Mouse (Mus musculus): ENCODE data around the gene Tent4a.

Tent4a gene

DNA sequence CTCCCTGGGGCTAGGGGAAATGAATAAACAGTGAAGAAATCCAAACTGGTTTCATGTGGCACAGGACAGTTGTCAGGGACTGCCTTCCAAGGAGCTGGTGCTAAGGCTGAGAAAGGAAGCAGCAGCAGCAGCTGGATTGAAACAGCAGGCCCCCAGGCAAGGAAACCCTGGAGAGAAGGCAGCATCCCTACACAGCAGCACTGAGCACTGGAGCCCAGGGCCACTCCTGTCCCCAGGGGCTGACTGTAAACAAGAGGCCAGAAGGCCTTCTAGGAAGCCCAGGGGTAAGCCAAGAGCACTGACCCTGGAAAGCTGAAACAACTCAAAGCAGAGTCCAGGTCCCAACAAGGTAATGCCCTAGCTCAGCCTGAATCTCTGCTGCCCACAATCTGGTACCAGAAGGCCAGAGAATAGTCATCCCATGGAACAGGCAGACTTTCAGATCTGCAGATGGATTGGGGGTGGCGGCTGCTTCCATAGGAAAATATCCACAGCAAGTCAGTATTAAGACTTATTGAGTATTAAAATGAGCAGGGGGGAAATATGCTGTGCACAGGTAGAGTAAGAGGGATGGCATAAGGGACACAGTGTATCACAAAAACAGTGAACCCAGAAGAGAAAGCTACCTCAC is 12.1 kb downstream of the Tent4a start:
- DNase-seq (ENCODE audit: low spot score in 2 of 2), result no peak

DNA sequence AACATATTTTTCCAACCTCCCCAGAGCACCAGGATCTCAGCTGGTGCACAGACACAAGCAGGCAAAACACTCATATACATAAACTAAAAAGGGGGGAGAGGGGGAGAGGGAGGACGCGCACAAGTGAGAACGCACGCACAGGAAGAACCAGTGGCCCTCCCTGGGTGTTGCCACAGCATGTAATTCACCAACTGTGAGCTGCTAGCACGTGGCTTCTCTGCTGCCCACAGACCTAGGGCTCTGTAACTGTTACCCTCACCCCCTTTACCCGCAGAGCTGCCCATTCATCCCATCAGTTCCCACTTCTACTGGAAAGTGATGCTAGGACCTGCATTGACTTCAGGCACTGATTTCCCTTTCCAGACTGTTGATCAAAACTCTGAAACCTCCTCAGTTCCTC is 15.3 kb downstream of the Tent4a start:
- DNase-seq (ENCODE audit: low spot score in 2 of 2), result no peak

DNA sequence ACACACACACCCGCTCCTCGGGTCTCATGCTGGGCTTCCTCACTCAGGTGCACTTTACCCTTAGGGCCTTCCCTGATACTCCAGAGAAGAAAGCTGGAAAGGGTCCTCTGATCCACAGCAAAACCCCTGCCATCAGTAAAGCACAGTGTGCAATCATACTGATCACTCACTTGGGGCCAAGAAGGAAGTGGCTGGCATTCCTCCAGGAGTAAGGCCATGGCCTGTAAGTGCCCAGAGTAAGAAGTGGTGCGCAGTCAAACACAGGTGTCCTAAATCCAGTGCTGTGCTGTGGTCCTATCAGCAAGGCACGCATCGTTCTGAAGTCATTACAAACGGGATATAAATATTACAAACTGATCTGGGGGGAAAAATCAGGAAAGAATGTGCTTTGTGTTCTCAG is 17.0 kb downstream of the Tent4a start:
- no peak for DNase-seq (ENCODE audit: low spot score in 2 of 2)

DNA sequence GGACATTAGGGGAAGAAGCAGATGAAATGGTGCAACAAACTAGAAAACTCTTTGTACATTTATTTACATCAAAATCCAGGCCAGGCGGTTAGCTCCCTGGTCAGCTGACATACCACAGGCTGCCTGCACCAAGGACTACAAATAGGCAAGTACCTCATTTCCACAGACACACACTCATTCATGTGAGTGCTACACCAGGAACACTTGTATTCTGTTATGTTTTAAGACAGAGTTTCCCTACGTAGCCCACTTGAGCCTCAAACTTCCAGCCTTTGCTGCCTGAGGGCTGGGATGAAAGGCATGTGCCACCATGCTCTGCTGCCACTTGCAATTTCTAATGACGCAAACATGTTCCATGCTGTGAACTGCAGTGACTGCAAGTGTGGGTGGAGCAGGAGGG is 19.3 kb downstream of the Tent4a start:
- no peak for DNase-seq (ENCODE audit: low spot score in 2 of 2)

DNA sequence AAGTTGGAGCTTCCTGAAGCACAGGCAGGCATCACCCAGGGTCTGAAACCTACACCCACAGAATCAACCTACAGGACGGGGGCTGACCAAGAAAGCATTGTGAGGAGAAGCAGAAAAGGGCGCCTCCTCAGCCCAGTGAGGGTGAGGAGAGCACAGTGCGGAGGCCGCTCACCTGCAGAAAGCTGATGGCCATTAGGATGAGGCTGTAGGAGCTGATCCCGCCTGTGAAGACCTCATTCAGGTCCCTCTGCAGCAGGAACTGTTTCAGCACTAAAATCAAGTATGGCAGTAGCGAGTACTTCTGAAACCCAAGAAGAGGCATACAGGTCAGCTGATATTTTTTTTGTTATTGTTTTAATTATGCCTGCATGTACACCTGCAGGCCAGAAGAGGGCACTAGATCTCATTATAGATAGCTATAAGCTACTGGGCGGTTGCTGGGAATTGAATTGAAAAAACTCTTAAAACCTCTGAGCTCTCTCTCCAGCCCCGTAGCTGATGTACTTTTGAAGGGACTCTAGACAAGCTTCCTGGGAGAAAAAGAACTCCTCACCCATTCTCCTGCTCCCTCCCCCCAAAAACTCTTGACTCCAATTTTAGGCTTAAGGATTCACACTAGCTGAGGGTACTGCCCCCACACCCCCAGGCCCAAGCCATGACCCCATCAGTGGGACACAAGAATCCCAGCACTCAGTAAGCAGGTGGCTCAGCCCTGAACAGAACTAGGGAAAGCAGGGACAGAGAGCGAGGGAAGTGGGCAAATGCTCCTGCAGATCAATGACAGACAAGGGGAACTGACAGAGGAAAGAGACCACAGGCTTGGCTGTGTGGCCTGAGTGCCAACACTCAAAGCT is 24.8 kb downstream of the Tent4a start:
- peak; percentile 26 to 40 for DNase-seq (ENCODE audit: low spot score in 2 of 2)

DNA sequence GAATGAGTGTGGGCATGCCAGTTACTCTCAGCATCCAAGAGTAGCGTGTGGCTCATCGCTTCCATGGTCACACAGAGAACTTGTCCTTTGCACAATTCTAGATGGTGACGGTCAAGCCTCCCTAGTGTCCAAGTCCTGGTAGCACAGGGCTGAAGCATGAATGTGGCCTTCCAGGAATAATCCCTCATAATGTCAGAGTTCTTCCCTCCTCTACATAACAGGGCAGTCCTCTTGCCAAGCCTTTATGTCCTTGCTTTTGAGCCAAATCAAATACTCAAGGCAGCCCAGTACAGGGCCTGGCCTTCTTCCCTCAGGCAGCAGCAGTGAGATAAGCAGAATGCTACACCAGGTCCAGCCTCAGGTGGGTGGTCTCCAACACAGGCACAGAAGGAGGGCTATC is 26.8 kb downstream of the Tent4a start:
- DNase-seq (ENCODE audit: low spot score in 2 of 2), result no peak

DNA sequence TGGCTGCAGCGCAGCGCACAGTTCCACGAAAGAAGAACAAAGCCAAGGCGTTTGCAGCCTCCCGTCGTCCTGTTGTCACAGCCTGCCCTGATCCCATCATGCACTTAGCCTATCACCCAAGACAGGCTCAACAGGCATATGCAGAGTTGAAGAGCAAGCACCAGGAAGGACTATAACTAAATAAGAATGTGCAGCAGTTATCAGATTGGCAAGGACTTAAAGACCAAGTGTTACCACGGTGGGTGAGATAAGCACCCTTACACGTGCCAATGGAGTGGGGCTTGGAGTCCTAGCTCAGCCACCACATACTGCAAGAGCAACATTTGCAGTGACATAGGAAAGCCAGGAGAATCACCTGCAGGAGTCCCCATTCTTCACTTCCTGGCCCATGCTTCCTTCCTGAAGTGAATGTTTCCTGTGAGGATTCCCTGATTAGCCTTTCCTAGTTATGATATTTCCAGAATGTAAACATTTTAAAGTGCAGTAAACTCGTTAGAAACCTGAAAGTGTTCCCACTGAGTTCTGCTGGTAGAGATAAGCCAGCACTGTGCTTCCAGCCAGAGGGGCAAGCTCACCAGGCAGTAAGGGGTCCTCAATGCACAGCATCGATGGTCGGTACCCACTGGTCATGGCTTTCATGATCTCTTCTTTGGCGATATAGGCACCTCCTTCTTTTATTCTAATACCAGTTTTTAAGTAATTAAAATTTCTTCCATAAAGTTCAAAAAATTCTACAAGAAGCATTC is 27.9 kb downstream of the Tent4a start:
- no peak for DNase-seq (ENCODE audit: low spot score in 2 of 2)

DNA sequence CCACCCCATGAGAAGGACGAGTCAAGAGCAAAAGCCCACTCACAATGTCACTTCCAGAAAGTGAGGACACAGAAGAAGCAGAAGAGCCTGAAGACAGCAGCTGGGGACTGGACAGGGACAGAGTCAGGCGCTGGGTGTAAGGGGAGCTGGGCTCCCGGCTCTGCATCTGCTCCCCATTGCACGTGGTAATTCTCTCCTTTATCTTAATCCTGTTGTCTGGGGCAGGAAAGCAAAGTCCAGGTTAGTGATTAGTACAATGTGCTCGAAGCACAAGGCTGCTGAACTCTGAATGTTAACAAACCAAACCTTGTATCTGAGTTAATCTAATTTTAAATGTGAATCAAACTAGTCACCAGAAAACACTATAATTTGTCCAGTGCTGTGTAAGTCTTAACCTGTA is 31.6 kb downstream of the Tent4a start:
- DNase-seq (ENCODE audit: low spot score in 2 of 2), result no peak

DNA sequence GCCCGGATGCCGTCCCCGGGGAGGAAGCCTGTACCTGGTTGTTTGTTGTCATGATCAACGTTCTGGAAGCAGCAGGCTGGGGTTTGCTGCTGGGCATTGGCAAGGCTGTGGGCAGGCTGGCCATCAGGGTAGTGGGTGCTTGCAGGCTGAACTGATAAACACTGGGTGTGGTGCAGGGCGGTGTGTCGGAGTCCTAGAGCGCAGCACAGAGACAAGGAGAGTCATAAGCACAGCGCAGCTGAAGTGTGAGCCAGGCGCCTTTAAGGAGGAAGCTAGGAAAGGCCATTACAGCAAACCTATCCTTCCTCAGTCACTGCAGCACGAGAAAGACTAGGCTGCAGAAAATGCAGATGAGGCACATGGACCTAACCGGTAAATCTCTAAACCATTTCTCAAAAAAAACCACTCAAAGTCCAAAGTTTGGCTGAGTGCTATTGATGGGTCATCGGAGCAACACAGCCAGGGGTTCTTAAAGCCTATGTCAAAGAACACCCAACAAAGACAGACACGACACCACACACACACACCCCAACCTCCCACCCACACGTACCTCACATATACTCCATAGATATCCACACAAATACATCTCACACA is 32.2 kb downstream of the Tent4a start:
- DNase-seq (ENCODE audit: low spot score in 2 of 2), result no peak

DNA sequence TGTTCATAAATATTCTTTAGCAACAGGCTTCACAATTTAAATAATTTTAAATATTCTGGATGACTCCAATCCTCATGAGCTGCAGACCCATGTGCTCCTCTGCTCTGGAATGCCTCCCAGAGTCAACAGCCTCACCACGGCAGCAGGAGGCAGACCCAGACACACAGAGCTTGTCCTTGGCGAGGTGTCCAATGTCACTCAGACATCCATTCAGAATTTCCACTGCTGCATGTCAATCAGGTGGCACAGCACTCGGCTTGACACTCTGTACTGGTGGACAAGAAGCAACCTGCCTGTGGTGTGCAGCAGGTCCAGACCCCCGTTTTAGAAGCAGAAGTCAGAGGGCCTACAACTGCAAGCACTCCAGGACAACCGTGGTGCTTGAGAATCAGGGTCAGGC is 36.1 kb downstream of the Tent4a start:
- peak in 1 of 2 experiments; percentile 39 for DNase-seq (ENCODE audit: low spot score in 2 of 2)

DNA sequence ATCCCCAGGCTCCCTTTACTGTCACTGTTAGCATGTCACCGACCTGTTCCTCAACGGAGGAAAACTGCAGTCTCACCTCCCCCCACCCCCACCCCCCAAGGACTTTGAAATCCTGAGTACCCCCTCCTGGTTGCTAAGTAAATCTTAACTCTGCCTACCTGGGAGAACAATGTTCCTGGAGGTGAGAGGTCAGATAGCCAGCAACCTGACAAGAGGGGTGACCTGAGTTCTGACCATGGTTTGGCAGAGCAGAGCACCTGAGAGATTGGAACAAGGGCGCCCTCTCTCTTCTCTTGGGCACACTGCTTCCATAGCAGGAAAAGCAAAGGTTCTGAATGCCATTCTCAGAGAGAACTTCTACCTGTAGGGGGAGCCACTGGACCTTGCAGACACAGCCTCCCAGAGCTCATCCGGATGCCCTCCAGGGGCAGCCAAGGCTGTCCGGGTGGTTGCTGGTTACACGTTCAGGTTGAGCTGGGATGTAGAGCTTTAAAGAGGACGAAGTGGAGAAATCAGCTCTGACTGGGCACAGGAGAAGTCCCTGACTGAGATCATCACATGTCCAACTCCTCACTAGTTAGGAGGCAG is 41.4 kb downstream of the Tent4a start:
- DNase-seq (ENCODE audit: low spot score in 2 of 2), result peak in 1 of 2 experiments; percentile 33

DNA sequence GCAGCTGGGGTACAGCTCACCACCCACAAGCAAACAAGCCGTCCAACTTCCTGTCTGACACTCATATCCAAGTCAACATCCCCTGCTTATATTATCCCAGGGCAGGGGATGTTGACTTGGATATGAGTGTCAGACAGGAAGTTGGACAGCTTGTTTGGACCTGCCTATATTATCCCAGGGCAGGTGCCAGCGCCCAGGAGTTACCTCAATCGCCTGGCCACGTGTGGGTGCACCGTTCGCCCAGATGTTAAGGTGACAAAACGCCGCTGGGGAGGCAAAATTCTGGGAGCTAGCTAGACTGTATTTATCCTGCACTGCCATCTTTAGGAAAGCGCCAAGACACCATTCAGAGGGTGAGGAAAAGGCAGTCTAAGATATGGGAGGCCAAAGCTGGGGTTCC is 44.6 kb downstream of the Tent4a start:
- no peak for DNase-seq (ENCODE audit: low spot score in 2 of 2)

DNA sequence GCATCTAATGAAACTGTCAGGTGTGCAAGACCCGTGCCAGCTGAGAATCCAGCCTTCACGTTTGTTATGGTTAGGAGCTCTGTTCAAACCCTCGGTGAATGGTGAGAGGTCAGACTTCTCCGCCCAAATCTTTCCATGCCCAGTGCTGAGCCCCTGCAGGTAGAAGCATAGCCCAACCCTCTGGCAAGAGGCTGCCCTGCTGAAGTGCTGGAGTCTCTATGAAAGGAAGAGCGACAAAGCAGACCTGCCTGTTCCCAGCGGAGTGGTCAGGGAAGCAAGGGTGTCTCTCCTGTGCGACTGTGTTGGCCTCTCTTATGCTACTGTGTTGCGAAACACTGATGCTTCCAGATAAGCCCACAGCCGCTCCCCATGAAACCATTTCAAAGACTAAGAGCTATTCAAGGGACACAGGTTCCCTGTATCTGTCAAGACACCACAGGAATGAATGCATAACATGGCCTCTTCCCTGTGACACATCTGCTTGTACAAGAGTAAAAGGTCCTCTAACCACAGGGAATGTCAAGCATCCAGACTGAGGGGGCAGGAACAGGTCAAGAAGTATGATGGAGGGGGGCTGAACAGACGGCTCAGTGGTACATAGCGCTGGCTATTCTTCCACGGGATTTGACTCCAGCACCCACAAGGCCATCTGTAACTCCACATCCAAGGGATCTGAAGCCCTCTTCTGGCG is 45.7 kb downstream of the Tent4a start:
- no peak for DNase-seq (ENCODE audit: low spot score in 2 of 2)

DNA sequence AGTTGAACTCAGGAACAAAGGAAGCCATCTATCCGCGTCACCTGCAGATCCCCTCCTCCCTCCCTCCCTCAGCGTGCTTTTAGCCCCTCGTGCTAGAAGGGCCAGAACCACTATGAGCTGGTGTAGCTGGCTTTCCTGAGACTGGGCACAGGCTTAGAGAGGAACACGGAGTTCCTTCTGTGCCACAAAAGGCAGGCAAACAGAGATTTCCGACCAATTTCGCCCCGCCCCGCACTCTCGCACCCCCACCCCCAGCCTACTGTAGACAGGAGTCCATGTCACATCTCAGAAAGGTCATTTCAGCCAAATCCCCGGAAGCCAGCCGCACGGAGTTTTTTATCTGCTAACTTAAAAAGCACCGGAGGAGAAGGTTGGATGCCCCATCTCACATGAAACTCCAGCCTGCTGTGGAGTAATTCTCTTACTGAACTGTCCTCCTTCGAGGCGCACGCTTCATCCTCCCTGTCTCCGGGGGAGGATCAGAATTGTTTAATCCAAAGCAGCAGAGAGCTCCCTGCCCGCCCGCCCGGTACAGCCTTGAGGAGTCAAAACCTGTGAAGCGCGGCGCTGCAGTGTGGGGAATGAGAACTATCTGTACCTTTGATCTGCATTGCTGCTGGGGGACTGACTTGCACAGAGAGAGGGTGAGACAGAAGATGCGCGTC is 46.7 kb downstream of the Tent4a start:
- DNase-seq (ENCODE audit: low spot score in 2 of 2), result no peak

DNA sequence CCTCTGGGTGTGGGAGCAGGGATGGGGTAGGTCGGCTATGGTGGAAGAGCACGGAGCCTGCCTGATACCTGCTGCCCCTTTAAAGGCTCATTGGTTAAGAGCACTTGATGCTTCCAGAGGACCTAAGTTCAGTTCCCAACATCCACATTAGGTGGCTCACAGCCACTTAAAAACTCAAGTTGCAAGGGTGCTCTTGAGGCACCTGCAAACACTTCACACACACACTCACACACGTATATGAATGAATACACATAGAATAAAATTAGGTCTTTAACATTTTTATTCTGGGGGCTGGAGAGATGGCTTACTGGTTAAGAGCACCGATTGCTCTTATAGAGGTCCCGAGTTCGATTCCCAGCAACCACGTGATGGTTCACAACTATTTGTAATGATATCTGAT is 47.3 kb downstream of the Tent4a start:
- no peak for DNase-seq (ENCODE audit: low spot score in 2 of 2)

DNA sequence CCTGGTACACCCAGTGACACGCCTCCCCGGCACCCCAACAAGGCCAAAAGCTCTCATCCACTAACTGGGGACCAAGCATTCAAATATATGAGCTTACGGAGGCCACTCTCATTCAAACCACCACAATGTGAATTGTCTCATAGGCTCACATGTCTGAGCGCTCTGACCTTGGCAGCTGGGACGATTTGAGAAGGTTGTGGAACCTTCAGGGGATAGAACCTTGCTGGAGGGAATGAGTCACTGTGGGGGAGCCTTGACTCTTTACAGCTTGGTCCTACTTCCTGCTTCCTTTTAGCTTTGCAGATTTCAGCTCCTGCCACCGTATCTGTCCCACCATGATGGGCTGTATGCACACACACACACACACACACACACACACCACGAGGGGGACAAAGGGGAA is 48.6 kb downstream of the Tent4a start:
- DNase-seq (ENCODE audit: low spot score in 2 of 2), result no peak

DNA sequence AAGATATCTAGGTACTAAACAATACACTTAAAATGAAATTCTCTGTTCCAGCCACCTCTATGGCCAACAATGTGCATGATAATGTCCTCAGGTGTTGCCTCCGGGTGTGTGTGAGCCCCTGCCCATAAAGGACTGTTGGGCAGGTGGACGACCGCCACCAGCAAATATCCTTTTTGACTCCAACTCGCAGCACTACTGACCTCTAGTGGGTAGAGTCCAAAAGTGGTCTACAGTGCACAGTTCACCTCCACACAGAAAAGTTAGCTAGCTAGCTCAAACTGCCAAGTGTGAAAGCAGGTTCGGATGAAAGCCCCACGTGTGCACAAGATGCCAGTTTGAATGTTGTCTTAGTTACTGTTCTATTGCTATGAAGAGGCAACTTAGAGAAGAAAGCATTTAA is 49.1 kb downstream of the Tent4a start:
- no peak for DNase-seq (ENCODE audit: low spot score in 2 of 2)

DNA sequence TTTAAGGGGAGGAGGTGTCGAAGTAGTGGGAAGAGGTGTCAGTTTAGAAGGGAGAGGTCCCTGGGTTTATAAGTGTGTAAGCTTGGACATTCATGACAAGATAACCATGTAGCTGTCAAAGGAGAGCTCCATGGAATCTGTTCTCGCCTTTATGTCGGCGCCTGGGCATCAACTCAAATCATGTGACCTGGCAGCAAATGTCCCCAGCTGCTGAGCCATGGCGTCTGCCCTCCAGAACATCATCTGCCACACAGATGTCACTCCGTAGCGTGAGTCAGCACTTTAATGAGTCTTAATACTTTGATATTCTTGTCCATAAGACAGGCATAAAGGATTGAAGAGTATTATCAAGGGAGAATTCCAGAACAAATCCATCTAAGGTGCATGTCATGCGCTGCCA is 51.7 kb downstream of the Tent4a start:
- DNase-seq (ENCODE audit: low spot score in 2 of 2), result peak; percentile 39 to 57

DNA sequence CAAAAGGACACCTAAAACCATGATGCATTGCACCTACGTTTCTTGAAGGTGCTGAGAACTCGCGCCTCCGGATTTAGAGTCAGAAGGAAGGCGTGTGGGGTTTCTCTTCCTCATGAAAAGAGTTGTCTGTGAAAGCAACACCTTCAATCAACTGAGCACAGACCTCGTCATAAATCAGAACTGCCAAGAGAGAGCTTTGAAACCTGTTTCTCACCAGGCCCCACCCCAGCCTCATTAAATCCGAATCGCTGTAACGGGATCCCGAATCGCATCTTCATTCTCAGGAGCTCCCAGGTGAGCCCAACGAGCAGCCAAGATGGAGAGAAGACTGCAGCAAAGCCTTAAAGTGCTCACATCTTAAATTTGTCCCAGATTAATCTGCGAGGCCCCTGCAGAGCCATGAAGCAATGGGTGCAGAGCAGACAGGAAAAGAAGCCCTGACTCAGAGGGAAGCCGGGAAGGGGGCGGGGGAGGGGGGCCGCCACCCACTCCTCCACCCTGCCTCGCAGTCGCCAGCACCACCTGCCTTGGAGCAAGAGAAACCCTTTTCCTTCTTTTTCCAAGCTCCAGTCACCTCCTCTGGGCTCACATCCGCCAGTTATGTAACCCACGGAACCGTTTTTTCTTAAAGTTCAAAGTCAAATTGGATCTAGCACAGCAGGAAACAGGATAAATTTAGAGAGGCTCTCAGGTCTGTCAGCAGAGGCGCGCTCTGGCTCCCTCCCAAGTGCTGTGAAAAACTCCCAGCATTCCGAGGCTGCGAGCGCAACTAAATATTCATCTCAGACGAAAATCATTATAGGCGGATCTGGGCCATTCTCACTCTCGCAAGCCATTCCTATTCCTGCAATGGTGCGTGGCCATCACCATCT is 52.5 kb downstream of the Tent4a start:
- peak; percentile 74 to 82 for DNase-seq (ENCODE audit: low spot score in 2 of 2)

DNA sequence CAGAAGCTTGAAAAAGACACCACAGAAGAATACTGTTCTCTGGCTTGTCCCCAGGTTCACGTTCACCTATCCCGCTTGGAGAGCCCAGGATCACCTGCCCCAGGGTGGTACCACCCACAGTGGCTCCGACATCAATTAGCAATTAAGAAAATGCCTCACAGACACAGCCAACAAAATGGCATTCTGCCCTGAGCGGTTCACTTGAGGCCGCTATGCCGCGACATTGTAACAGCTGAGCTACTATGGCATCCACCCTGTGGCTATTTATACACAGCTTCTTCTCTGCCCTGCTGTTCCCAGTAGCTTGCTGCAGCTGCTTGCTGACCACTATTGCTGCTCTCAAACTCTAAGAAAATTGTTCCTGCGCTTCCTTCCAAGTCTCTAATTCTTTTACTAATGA is 53.4 kb downstream of the Tent4a start:
- DNase-seq (ENCODE audit: low spot score in 2 of 2), result peak; percentile 18 to 52
